Mouse (Mus musculus) 416B (cell line): ENCODE measurements at regions not wholly inside any gene's neighbourhood (a gene's known extent, or its start where the extent isn't known, plus 50 kb on each side); places are given as distances from the start of the nearest gene placed in this dataset.
A peak's percentile ranks its signal among the peaks of the same experiment; 100 is the strongest.

ENCODE experiments used
- DNase-seq: peaks from one replicate; pipeline ENCODE4 v3.0.0; 2011; ENCODE audit warnings: low read depth

- no peak for DNase-seq
Observed at GRCm38 (mm10) chrX:11655466-11655865, 327.8 kb downstream of the H2al1j start.

DNA sequence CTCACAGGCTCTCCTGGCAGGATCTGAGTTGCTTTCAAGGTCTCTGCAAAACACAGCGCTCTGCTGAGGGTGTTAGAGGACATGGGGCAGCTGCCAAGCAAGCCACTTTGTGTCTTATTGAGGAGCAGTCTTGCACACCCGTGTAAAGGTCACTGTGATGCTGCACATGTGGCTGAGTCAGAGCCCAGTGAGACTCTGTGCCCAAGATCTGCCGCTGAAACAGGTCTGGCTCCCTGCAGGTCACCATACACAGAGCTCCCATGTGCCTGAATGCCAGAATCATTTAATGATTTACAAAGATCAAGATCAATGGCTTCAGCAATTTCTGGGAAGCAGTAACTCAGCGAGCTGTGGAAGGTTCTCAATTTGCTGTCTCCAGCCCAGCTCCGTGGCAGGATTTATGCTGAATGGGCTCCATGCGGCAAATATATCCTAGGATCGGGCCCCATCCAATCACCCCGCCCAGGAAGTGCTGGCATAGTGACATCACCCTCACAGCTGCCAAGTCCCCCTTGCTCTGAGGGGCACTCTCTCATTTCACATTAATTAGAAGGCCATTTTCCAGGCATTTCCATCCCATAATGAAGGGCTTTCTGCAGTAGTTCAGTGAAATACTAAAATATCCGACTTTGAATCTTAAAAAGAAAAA lies 330.1 kb downstream of the H2al1j start:
- no peak for DNase-seq

GRCm38 (mm10) chrX:11663187-11663829 lies 335.7 kb downstream of the H2al1j start:
- no peak for DNase-seq

GRCm38 (mm10) chrX:11664330-11665061 lies 336.9 kb downstream of the H2al1j start:
- peak; percentile 77 for DNase-seq

DNA sequence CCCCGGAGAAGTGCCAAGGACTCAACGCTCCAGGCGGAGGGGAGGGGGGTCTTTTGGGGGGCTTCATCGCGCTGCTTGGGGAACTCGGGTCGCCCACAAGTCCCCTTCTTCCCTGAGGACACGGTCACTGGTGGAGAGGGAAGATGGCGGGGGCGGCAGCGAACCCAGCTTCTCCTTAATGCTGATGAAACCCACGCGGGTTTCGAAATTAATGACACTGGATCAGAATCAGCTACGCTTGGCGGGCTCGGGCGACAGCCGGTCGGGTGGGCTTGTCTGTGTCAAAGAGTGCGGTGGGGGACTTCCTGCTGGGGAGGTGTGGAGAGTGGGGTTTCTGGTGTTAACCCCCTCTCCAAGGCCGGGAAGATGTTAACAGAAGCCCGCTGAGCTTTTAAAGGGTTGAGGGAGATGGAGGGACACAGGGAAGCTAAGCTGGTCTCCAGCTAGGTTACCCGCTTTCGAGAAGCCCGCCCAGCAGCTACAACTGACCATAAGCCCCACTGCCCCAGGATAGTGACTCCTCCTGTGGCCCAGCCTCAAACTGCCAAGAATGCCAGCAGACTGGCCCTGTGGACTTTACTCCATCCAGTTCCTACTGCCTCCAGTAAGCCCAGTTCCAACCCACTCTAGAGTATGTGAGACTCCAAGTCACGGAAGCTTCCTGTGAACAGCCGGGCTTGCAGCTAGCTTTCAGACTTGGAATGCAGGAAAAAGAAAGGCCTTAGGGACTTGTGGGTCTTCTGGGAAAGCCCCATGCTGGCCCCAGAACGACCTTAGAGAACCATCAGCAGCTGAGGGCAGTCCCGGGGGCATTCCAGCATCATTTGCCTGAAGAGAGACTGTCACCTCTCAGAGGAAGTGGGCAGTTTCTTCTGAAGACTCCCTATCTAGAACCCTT lies 337.7 kb downstream of the H2al1j start:
- DNase-seq, result peak; percentile 51

GRCm38 (mm10) chrX:11666517-11666916 lies 338.9 kb downstream of the H2al1j start:
- peak; percentile 61 for DNase-seq

DNA sequence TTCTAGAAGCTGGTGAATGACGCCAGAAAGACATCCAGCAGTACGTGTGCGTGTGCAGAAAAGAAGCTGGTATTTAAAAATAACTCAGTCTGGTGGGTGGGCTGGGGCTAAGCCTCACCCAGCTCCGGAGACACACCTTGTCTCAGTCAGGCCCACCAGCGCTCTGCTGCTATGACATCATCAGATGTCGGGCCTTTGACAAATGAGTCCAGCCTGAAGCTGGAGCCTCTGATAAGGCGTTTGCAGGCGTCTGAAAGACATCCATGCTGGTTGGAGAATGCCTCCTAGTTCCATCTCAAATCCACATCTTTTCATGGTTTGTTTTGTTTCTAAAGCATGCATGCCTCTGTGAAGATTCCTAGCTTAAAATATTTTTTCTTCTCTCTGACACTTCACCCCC lies 344.2 kb downstream of the H2al1j start:
- no peak for DNase-seq

DNA sequence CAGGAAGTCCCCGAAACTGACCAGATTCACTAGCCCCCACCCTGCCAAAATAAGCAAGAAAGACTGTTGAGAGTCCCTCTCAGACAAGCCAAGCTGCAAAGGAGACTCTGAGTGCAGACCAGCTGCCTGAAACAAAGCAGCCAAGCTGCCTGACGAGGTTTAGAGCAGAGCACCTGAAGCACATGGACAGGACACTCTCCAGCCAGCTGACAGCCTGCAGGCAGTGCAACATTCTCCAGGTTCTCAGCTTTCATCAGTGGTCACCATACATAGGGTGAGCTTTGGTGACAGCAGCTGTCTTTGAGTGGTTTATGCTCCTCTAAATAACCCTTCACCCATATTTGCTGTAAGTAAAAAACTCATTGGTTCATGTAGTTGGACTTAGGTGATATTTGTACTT lies 350.5 kb downstream of the H2al1j start:
- no peak for DNase-seq

GRCm38 (mm10) chrX:11681274-11681673 lies 353.7 kb downstream of the H2al1j start:
- no peak for DNase-seq

- no peak for DNase-seq
Observed at GRCm38 (mm10) chrX:11689989-11690405, 362.4 kb downstream of the H2al1j start.

GRCm38 (mm10) chrX:11690446-11690845 lies 362.8 kb downstream of the H2al1j start:
- DNase-seq, result no peak

DNA sequence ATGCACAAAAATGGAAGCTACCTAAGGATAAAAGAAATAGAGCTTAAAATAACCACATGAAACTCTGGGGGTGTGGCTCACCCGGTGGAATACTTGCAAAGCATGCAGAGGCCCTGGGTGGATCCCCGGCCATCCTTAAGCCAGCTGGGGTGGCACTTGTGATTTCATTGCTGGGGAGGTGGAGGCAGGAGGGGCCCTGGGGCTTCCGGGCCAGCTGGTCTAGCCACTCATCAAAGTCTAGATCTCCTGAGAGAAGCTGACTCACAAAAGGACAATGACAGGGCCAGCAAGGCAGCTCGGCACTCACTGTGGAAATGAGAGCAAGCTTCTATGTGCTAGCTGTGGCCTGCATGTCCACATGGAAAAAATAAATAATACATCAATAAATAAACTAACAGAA lies 363.4 kb downstream of the H2al1j start:
- DNase-seq, result no peak

DNA sequence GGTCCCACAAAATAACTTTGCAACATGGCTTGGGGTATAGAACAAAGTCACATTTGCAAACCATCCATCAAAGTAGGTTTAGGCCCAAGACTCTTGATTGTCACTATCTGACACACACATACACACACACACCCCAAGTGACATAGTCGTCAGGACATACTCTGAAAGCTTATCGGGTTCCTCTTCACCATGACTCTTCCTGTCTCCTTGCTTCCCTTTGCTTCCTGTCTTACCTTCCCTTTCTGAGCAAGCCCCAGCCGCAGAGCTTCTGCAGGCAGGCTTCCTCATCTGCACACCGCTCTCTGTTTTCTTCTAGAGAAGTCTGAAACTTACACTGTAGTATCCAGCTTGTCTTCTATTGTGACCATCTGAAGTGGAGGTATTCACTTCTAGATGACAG lies 368.9 kb downstream of the H2al1j start:
- DNase-seq, result peak; percentile 76

GRCm38 (mm10) chrX:11701095-11701494 lies 373.5 kb downstream of the H2al1j start:
- no peak for DNase-seq

DNA sequence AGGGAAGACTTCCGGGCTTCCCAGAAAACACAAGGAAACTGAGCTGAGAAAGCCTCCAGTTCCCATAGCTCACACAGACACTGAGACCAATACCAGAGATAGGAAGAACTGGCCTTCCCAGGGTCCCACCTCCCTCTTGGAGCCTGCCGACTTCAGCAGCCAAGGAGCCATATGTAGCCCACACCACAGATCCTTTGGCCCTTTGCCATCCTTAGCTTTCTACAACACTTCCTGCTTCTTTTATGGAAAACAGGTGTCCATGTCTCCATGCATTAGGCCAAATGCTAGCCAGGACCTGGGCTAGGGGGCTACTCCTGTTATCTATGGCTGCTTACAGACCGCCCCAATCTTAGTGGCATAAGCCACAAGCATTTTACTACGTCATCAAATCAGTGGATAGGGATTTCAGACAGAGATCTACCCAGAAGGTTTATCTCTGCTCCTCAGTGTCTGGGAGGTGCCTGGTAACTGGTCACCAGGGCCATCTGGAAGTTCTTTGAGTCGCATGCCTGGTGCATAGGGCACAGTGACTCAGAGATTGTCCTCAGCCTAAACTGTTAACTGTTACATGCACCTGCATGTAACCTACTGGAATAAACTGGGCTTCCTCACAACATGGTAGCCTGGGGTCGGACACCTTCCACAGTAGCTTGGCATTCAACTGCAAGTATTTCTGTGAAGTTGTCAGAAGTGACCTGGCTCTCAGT lies 378.4 kb downstream of the H2al1j start:
- no peak for DNase-seq

- no peak for DNase-seq
Observed at GRCm38 (mm10) chrX:11707330-11707729, 379.7 kb downstream of the H2al1j start.

DNA sequence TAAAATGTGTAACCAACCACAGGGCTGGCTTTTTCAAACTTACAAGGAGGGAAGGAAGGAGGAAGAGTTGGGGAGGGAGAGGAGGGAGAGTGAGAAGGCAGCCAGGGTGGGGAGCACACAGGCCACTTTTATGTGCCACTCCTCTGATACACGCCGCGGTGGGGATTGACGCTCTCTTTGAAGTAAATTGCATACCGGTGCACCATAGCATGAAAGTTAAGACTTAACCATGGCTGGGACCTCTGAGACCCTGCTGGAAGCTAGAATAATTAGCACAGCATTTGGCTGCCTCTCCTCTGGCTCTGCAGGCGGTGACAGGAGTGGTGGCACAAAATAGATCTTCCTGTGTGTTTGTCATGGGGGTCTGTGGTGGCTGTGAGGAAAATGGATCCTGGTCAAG lies 380.7 kb downstream of the H2al1j start:
- no peak for DNase-seq

DNA sequence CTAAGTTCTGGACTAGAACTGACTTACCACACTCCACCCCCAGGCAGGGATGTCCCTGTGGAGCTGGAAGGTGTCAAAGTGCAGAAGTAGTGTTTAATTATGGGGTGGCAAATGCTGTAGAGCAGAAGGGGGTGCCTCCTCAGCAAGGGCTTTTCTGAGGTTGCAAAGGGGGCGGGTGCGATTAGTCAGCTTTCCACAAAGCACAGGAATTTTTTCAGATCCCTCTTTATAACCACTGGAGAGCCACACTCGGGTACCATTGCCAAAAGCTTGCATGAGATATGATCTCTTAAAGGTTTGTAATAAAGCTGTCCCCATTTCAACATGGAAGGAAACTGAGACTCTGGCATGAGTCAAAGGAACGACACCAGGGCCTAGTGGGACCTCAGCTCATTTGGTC lies 381.7 kb downstream of the H2al1j start:
- DNase-seq, result no peak

DNA sequence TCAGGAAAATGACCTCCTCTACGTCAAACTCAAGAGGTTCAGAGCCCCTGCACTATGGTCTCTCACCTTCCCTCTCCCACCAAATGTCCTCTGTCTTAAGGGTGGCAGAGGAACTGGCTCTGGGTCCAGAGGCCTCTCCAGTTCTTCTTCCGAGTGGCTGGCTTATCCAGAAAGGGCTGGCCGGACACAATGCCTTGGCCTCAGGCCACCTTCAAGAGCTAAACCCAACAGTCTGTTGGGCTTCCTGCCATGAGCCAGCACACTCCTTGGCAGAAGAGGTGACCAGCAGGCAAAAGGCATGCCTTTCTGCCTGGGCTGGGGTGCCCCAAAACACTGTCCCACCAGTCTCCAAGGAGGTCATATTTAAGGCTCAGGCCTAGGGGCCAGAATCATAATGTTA lies 385.8 kb downstream of the H2al1j start:
- DNase-seq, result no peak

DNA sequence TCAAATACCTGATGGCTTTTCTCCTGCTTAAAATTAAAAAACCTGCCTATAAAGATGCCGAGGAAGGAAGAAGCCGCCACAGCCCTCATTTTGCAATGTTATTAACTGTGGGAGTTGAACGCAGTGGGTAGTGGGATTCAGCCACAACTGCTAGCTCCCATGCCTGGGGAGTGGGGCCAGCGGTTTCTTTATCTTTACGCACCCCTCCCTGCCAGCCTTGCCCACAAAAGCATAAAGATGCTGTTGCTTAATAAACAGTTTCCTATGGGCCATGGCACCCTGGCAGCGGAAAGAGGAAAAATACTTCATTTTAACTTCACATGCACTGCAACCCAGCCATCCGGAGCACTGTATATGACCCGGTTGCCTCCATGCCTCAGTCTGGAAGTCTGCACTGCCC lies 389.2 kb downstream of the H2al1j start:
- peak; percentile 50 for DNase-seq

GRCm38 (mm10) chrX:11718778-11719177 lies 391.2 kb downstream of the H2al1j start:
- peak; percentile 33 for DNase-seq

DNA sequence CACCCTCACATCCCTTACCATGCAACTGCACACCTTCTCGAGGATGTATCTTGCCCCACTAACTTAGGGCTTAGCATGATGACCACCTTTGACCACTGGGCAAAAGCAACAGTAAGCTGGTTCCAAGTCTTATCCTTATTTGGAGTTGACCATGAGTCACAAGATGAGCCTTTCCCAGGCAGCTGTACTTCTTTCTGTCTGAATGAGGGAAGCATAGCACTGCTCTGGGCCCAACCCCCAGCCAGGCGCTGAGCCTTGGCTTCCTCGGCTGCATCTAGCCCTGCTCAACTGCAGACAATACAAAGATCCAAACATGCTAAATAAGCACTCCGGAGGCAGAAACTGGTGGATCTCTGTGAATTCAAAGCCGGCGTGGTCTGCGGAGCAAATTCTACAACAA lies 392.9 kb downstream of the H2al1j start:
- DNase-seq, result peak; percentile 30
